Comparison of ENCODE assay signal across 7 mouse cellular contexts in the genomic region with DNA sequence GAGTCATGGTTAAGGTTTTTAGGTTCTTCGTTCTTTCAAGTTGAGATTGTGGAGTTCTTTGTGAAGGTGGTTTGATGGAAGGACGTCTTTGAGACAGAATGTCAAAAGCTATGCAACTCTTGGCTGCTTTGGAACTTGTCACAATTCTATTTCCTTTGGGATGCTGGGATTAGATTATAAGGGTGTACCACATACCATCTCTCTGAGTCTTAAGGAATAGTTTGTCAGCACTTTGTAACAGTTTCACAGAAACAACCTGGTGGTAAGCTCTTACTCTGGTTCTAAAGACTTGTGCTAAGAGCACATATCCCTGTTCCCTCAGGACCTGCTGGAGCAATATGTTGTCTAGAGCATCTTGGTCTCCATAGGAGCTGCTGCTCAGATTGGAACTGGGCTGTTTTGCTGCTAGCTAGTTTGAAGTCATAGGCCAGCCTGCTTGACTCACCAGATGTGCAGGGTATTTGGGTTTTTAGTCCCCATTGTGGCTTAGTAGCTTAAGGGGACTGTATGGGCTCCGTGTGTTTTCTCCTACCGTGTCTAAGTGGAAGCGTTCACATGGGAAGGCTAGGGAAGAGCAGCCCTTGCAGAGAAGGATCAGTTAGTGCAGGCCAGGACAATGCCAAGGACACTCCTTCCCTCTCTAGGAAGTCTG. TPM values are rescaled to one million over a fixed set of nuclear protein-coding genes. Genes with fewer than 3 reads are reported as not detected.
DNase-seq lines count a peak whose midpoint lies in the region; ATAC-seq and TF ChIP-seq lines count a peak whose summit lies in the region.

No protein-coding gene starts in this region.

- peak overlapping the region; percentile 99 for H3K9ac ChIP-seq in embryonic facial prominence, embryonic 14.5 days (ENCODE audit: low read depth, low read length)
- peak overlapping the region; percentile 98; the same call in 1 of the 2 replicates for H3K9ac ChIP-seq in intestine, embryonic 16.5 days (ENCODE audit: low read depth, low read length)
- H3K9ac ChIP-seq in neural tube, embryonic 14.5 days (replicated peaks; ENCODE audit: low read depth, low read length), result no peak overlapping the region

- H3K4me3 ChIP-seq in left cerebral cortex, adult 2 months, result no peak overlapping the region; the same call in 1 of the 2 replicates
- peak overlapping the region; percentile 97 for H3K4me3 ChIP-seq in embryonic facial prominence, embryonic 14.5 days (ENCODE audit: low read depth, low read length)
- H3K4me3 ChIP-seq in intestine, embryonic 16.5 days (ENCODE audit: low read length), result peak overlapping the region; percentile 93
- H3K4me3 ChIP-seq in neural tube, embryonic 14.5 days (ENCODE audit: low read depth, low read length), result peak overlapping the region; percentile 95

- H3K27me3 ChIP-seq in embryonic facial prominence, embryonic 14.5 days (replicated peaks; ENCODE audit: control insufficient read depth, insufficient read depth, low read length), result no peaks in the 10 kb centered on the region
- H3K27me3 ChIP-seq in intestine, embryonic 16.5 days (replicated peaks; ENCODE audit: control insufficient read depth, insufficient read depth, low read length), result no peaks in the 10 kb centered on the region
- no peaks in the 10 kb centered on the region for H3K27me3 ChIP-seq in neural tube, embryonic 14.5 days (ENCODE audit: control insufficient read depth, insufficient read depth, low read length)

- no peaks in the 10 kb centered on the region for H3K9me3 ChIP-seq in embryonic facial prominence, embryonic 14.5 days (ENCODE audit: control insufficient read depth, low read length)
- H3K9me3 ChIP-seq in intestine, embryonic 16.5 days (ENCODE audit: control insufficient read depth, low read length), result no peaks in the 10 kb centered on the region
- no peaks in the 10 kb centered on the region for H3K9me3 ChIP-seq in neural tube, embryonic 14.5 days (ENCODE audit: control insufficient read depth, low read length)

- 40% methylated on average over 5 of the region's 5 CpGs for WGBS in embryonic facial prominence, embryonic 14.5 days
- WGBS in intestine, embryonic 16.5 days, result 56% methylated on average over 5 of the region's 5 CpGs
- 57% methylated on average over 5 of the region's 5 CpGs for WGBS in neural tube, embryonic 14.5 days

- H3K36me3 ChIP-seq in embryonic facial prominence, embryonic 14.5 days (ENCODE audit: control insufficient read depth, insufficient read depth, low read length), result peaks cover 23% of the 10 kb centered on the region
- no peaks in the 10 kb centered on the region for H3K36me3 ChIP-seq in intestine, embryonic 16.5 days (ENCODE audit: control insufficient read depth, insufficient read depth, low read length)
- no peaks in the 10 kb centered on the region for H3K36me3 ChIP-seq in neural tube, embryonic 14.5 days (ENCODE audit: control insufficient read depth, insufficient read depth, low read length)

- TF ChIP-seq CTCF in left cerebral cortex, adult 2 months (IDR thresholded peaks at IDR 0.05), result no peak

- H3K27ac ChIP-seq in left cerebral cortex, adult 2 months, result peak overlapping the region; percentile 9; the same call in 1 of the 2 replicates
- H3K27ac ChIP-seq in embryonic facial prominence, embryonic 14.5 days (replicated peaks; ENCODE audit: low read depth, low read length), result no peak overlapping the region
- no peak overlapping the region for H3K27ac ChIP-seq in intestine, embryonic 16.5 days (ENCODE audit: low read length)
- no peak overlapping the region for H3K27ac ChIP-seq in neural tube, embryonic 14.5 days (ENCODE audit: low read depth, low read length)

- ATAC-seq in embryonic facial prominence, embryonic 14.5 days (ENCODE audit: low read depth), result no peak
- ATAC-seq in intestine, embryonic 16.5 days, result no peak
- no peak for ATAC-seq in neural tube, embryonic 14.5 days (ENCODE audit: low read depth)

- DNase-seq in left cerebral cortex, adult 2 months (ENCODE audit: extremely low spot score in 1 of 2, low spot score in 2 of 2), result no peak
- no peak for DNase-seq in left cerebral cortex, postnatal 36 days (ENCODE audit: low spot score in 2 of 2)
- DNase-seq in embryonic facial prominence, embryonic 14.5 days (ENCODE audit: low spot score), result no peak
- no peak for DNase-seq in layer of hippocampus, postnatal 10 days (ENCODE audit: low spot score in 2 of 2)
- no peak for DNase-seq in adipocyte (ENCODE audit: low spot score)

- intact Hi-C loops in left cerebral cortex, adult 2 months (cut with DNase I), result no loop called here
- intact Hi-C loops in left cerebral cortex, postnatal 36 days (cut with DNase I), result loop anchor here (5.0 kb wide), 1 partner anchor 43 kb away; the partner anchor contains the start of genes Armt1 and Rmnd1

- H3K4me2 ChIP-seq in embryonic facial prominence, embryonic 14.5 days (ENCODE audit: low read depth, low read length), result peak overlapping the region; percentile 71
- H3K4me2 ChIP-seq in intestine, embryonic 16.5 days (ENCODE audit: low read depth, low read length), result peak overlapping the region; percentile 84
- H3K4me2 ChIP-seq in neural tube, embryonic 14.5 days (ENCODE audit: low read depth, low read length), result peak overlapping the region; percentile 96

- peaks cover 21% of the 10 kb centered on the region for H3K4me1 ChIP-seq in embryonic facial prominence, embryonic 14.5 days (ENCODE audit: control insufficient read depth, insufficient read depth, low read length)
- H3K4me1 ChIP-seq in intestine, embryonic 16.5 days (ENCODE audit: control insufficient read depth, insufficient read depth, low read length), result peaks cover 24% of the 10 kb centered on the region
- peaks cover 34% of the 10 kb centered on the region for H3K4me1 ChIP-seq in neural tube, embryonic 14.5 days (ENCODE audit: control insufficient read depth, insufficient read depth, low read length)

RNA-seq across cellular contexts. Expression of gene Zbtb2, which starts 1.7 kb away (rescaled TPM):
- total RNA-seq in left cerebral cortex, adult 2 months (2021), result 10 to 100 TPM in 1 of 2 experiments, 1 to 10 TPM in 1; 9.8 to 12.2 TPM
- 10 to 100 TPM; 10.0 to 11.5 TPM for total RNA-seq in left cerebral cortex, postnatal 36 days (2021)
- 13.7 and 14.4 TPM in 2 replicates for polyA plus RNA-seq in embryonic facial prominence, embryonic 14.5 days (2014; fragmentation: Nextera tagmentation; extraction: Ambion mirVana)
- polyA plus RNA-seq in intestine, embryonic 16.5 days (2015; fragmentation: Nextera tagmentation; extraction: Ambion mirVana), result 10.8 and 10.9 TPM in 2 replicates
- 12.9 and 17.9 TPM in 2 replicates for polyA plus RNA-seq in neural tube, embryonic 14.5 days (2014; fragmentation: Nextera tagmentation; extraction: Ambion mirVana)
- 10 to 100 TPM; 10.8 to 12.0 TPM for total RNA-seq in layer of hippocampus, postnatal 10 days (2021)

RNA-seq across cellular contexts. Expression of gene Rmnd1, which starts 42.6 kb away (rescaled TPM):
- total RNA-seq in left cerebral cortex, adult 2 months (2021), result 10 to 100 TPM; 38.2 to 39.2 TPM
- total RNA-seq in left cerebral cortex, postnatal 36 days (2021), result 10 to 100 TPM; 28.9 to 48.9 TPM
- 46.8 and 53.2 TPM in 2 replicates for polyA plus RNA-seq in embryonic facial prominence, embryonic 14.5 days (2014; fragmentation: Nextera tagmentation; extraction: Ambion mirVana)
- polyA plus RNA-seq in intestine, embryonic 16.5 days (2015; fragmentation: Nextera tagmentation; extraction: Ambion mirVana), result 53.9 and 58.3 TPM in 2 replicates
- polyA plus RNA-seq in neural tube, embryonic 14.5 days (2014; fragmentation: Nextera tagmentation; extraction: Ambion mirVana), result 52.1 and 54.2 TPM in 2 replicates
- 10 to 100 TPM; 22.4 to 23.2 TPM for total RNA-seq in layer of hippocampus, postnatal 10 days (2021)

RNA-seq across cellular contexts. Expression of gene Armt1, which starts 42.7 kb away (rescaled TPM):
- total RNA-seq in left cerebral cortex, adult 2 months (2021), result 10 to 100 TPM; 21.0 to 21.8 TPM
- total RNA-seq in left cerebral cortex, postnatal 36 days (2021), result 10 to 100 TPM; 20.7 to 22.4 TPM
- 15.6 and 16.2 TPM in 2 replicates for polyA plus RNA-seq in embryonic facial prominence, embryonic 14.5 days (2014; fragmentation: Nextera tagmentation; extraction: Ambion mirVana)
- 16.0 and 16.4 TPM in 2 replicates for polyA plus RNA-seq in intestine, embryonic 16.5 days (2015; fragmentation: Nextera tagmentation; extraction: Ambion mirVana)
- polyA plus RNA-seq in neural tube, embryonic 14.5 days (2014; fragmentation: Nextera tagmentation; extraction: Ambion mirVana), result 10.6 and 16.7 TPM in 2 replicates
- total RNA-seq in layer of hippocampus, postnatal 10 days (2021), result 10 to 100 TPM; 10.8 to 11.1 TPM
